Mouse (Mus musculus) myocyte (in vitro differentiated cells): Measurements from ENCODE around the gene Rnf103. TPM values are rescaled to one million over a fixed set of nuclear protein-coding genes. Genes with fewer than 3 reads are reported as not detected.
"Not testable (repeated sequence)": the region's sequence is repeated elsewhere in the genome, so short reads cannot be mapped to it uniquely, and the experiment has no call there.

ENCODE experiments used
- H3K27me3 ChIP-seq: one replicate; pipeline ENCODE4 v1.6.1; 2011; ENCODE audit not compliant: control insufficient read depth, insufficient read depth, insufficient read length
- H3K36me3 ChIP-seq: one replicate; pipeline ENCODE4 v1.6.1; 2011; ENCODE audit not compliant: control insufficient read depth, insufficient read depth
- H3K4me2 ChIP-seq: one replicate; pipeline ENCODE4 v1.6.1; 2011; ENCODE audit warnings: low read depth, control low read depth
- H3K4me3 ChIP-seq: one replicate; pipeline ENCODE4 v1.5.1; 2011; ENCODE audit warnings: mild to moderate bottlenecking, control low read depth, moderate library complexity
- H3K79me2 ChIP-seq: one replicate; pipeline ENCODE4 v1.6.1; 2011; ENCODE audit not compliant: control insufficient read depth, insufficient read depth
- H3ac ChIP-seq: one replicate; pipeline ENCODE4 v1.6.1; 2011; ENCODE audit not compliant: control insufficient read depth, insufficient read length
- CEBPB ChIP-seq: IDR thresholded peaks from 2 replicates; pipeline ENCODE4 v1.6.1; 2011; ENCODE audit warnings: mild to moderate bottlenecking, moderate library complexity; ENCODE audit not compliant: poor library complexity, insufficient read depth, severe bottlenecking
- E2F4 ChIP-seq: IDR thresholded peaks from one replicate; pipeline ENCODE4 v1.6.1; 2011; ENCODE audit warnings: mild to moderate bottlenecking, control low read depth, moderate library complexity; ENCODE audit not compliant: insufficient read depth
- MAX ChIP-seq: IDR thresholded peaks from one replicate; pipeline ENCODE4 v1.6.1; 2011; ENCODE audit warnings: low read depth, mild to moderate bottlenecking, control low read depth
- MYOD1 ChIP-seq, 3 experiments: IDR thresholded peaks; one replicate each; pipeline ENCODE4 v1.6.1; 2011; ENCODE audit warnings: control low read depth in 2 of 3, low read depth in 2 of 3, mild to moderate bottlenecking in 2 of 3, moderate library complexity in 1 of 3; ENCODE audit not compliant: insufficient read length in 2 of 3, control insufficient read depth in 1 of 3
- MYOG ChIP-seq, 3 experiments: IDR thresholded peaks; one replicate each; pipeline ENCODE4 v1.6.1; 2011; ENCODE audit warnings: control low read depth in 2 of 3, low read depth in 2 of 3, mild to moderate bottlenecking in 2 of 3; ENCODE audit not compliant: insufficient read length in 2 of 3, control insufficient read depth in 1 of 3, insufficient read depth in 1 of 3
- POLR2A ChIP-seq: IDR thresholded peaks from one replicate; pipeline ENCODE4 v1.6.1; 2011; ENCODE audit warnings: low read depth, mild to moderate bottlenecking, control low read depth, moderate library complexity; ENCODE audit not compliant: insufficient read length
- POLR2AphosphoS2 ChIP-seq: IDR thresholded peaks from one replicate; pipeline ENCODE4 v1.6.1; 2011; ENCODE audit warnings: low read depth, control low read depth; ENCODE audit not compliant: insufficient read length
- REST ChIP-seq: IDR thresholded peaks from one replicate; pipeline ENCODE4 v1.6.1; 2011; ENCODE audit warnings: mild to moderate bottlenecking, control low read depth, moderate library complexity; ENCODE audit not compliant: insufficient read depth, insufficient read length
- SRF ChIP-seq: IDR thresholded peaks from one replicate; pipeline ENCODE4 v1.6.1; 2011; ENCODE audit warnings: low read depth; ENCODE audit not compliant: control insufficient read depth, insufficient read length
- TCF12 ChIP-seq: IDR thresholded peaks from one replicate; pipeline ENCODE4 v1.6.1; 2011; ENCODE audit warnings: mild to moderate bottlenecking, control low read depth; ENCODE audit not compliant: poor library complexity, insufficient read depth, severe bottlenecking
- TCF3 ChIP-seq: IDR thresholded peaks from one replicate; pipeline ENCODE4 v1.6.1; 2011; ENCODE audit warnings: low read depth, control low read depth; ENCODE audit not compliant: insufficient read length
- USF1 ChIP-seq: IDR thresholded peaks from one replicate; pipeline ENCODE4 v1.6.1; 2011; ENCODE audit warnings: low read depth, mild to moderate bottlenecking, control low read depth, moderate library complexity
- polyA plus RNA-seq: library from polyadenylated mRNA; unstranded; fragments of >200 nt; fragmentation: generic; extraction: Trizol; gene quantifications from one replicate; pipeline ENCODE4 v1.2.1, GENCODE M21; 2012; ENCODE audit warnings: missing spikeins

Rnf103 gene
- polyA plus RNA-seq, result 8.3 TPM

DNA sequence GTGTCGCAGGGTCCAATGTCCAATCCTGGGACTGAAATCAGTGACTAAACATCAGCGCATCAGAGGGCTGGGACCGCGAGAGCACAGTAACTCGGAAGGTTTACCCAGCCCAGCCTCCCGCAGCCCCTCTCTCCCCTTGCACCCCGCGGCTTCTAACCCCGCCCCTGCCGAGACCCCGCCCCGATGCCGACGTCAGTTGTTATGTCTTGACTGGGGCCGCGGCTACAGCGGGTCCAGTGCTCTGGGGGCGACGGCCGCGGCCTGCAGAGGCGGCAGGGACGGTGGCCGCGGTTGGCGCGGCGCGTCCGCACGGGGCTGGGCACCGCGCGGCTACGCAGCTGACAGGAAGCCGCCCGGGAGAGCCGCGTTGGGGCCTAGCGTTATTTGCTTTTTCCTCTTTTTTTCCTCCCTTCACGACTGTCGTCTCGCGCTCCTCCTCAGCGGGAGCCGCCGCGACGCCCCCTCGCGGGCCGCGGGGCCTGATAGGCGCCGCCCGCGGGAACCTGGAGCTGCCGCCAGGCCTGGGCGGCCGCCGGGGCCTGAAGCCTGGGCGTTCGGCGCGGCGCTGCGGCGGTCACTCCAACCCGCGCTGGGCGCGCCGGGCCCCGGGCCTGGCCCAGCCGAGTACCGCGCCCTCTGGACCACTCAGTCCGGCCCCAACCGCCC, at the start of gene Rnf103:
Gene Rnf103 (plus strand): TSS at position 220 of the 666 bp plus-strand sequence.
- H3K4me2 ChIP-seq, result peak within 1 kb of the TSS; percentile 84
- H3K79me2 ChIP-seq, result peaks cover 20% of the 10 kb centered on the region
- TF ChIP-seq USF1 (no peak), REST (no peak), TCF3 (peak; percentile 47), MAX (no peak), MYOD1 (IDR thresholded peaks at IDR 0.05; ENCODE audit: control insufficient read depth in 1 of 3, insufficient read length in 2 of 3, low read depth in 2 of 3) (peak in 1 of 3 experiments; percentile 52), E2F4 (no peak), CEBPB (no peak), SRF (no peak), POLR2A (peak; percentile 99), TCF12 (no peak), POLR2AphosphoS2 (peak; percentile 97), MYOG (IDR thresholded peaks at IDR 0.05; ENCODE audit: control insufficient read depth in 1 of 3, insufficient read depth in 1 of 3, insufficient read length in 2 of 3, low read depth in 2 of 3) (peak in 1 of 3 experiments; percentile 33)
- H3K36me3 ChIP-seq, result no peaks in the 10 kb centered on the region
- no peaks in the 10 kb centered on the region for H3K27me3 ChIP-seq
- peak within 1 kb of the TSS; percentile 66 for H3ac ChIP-seq
- H3K4me3 ChIP-seq, result peak within 1 kb of the TSS; percentile 65

DNA sequence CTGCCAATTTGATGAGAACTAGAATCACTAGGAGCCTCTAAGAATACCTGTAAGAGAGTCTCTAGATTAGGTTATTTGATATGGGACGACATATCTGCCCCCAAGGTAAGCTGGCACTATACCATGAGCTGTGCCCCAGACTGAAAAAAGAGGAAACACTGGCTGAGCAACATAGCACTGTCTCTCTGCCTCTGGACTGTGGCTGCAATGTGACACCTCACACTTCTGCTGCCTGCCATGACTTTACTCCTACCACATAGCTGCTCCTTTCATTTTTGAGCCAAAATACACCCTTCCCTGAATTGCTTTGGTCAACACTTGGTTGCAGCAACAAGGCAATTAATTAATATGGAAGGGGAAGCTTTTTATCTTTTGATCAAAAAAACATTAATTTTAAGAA, 48.9 kb upstream of the Rnf103 start:
- Histone ChIP-seq H3K4me2 (no peak overlapping the region), H3ac (no peak overlapping the region), H3K27me3 (peaks cover 11% of the 10 kb centered on the region), H3K79me2 (no peaks in the 10 kb centered on the region), H3K4me3 (no peak overlapping the region), H3K36me3 (no peaks in the 10 kb centered on the region)
- TF ChIP-seq POLR2A (no peak), CEBPB (no peak), TCF12 (no peak), TCF3 (no peak), USF1 (no peak), MYOD1 (IDR thresholded peaks at IDR 0.05; ENCODE audit: control insufficient read depth in 1 of 3, insufficient read length in 2 of 3, low read depth in 2 of 3) (no peak), POLR2AphosphoS2 (no peak), REST (no peak), SRF (no peak)

GRCm38 (mm10) chr6:71445560-71445959, 48.1 kb upstream of the Rnf103 start:
- TF ChIP-seq MAX (no peak), MYOD1 (IDR thresholded peaks at IDR 0.05; ENCODE audit: control insufficient read depth in 1 of 3, insufficient read length in 2 of 3, low read depth in 2 of 3) (no peak), CEBPB (no peak), MYOG (IDR thresholded peaks at IDR 0.05; ENCODE audit: control insufficient read depth in 1 of 3, insufficient read depth in 1 of 3, insufficient read length in 2 of 3, low read depth in 2 of 3) (no peak), POLR2A (no peak), USF1 (no peak), TCF12 (no peak), TCF3 (no peak), REST (no peak), E2F4 (no peak), POLR2AphosphoS2 (no peak), SRF (no peak)
- Histone ChIP-seq H3K27me3 (peaks cover 11% of the 10 kb centered on the region), H3K4me3 (no peak overlapping the region), H3K36me3 (no peaks in the 10 kb centered on the region), H3K79me2 (no peaks in the 10 kb centered on the region), H3ac (no peak overlapping the region), H3K4me2 (no peak overlapping the region)

DNA sequence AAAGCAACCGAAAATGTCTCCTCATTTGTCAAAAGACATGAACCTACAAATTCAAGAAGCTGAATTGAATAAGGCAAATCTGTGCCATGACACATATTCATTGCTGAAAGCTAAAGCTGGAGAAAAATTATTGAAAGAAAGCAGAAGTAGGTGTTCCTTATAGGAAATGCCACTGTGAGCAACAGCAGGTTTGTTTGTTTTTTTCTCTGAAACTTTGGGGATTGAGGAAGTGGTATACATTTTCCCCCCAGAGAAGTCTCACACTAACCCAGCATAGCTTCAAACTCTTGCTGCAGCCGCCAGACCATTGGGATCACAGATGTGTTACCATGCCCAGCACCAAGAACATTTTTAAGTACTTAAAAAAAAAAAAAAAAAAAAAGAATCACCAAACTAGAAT, 40.9 kb upstream of the Rnf103 start:
- TF ChIP-seq TCF3, result no peak
- no peak for TF ChIP-seq E2F4
- TF ChIP-seq MYOD1 (IDR thresholded peaks at IDR 0.05; ENCODE audit: control insufficient read depth in 1 of 3, insufficient read length in 2 of 3, low read depth in 2 of 3), result no peak
- TF ChIP-seq MYOG (IDR thresholded peaks at IDR 0.05; ENCODE audit: control insufficient read depth in 1 of 3, insufficient read depth in 1 of 3, insufficient read length in 2 of 3, low read depth in 2 of 3), result no peak
- TF ChIP-seq SRF, result no peak
- no peak for TF ChIP-seq CEBPB
- Histone ChIP-seq H3K27me3 (peaks cover 19% of the 10 kb centered on the region), H3K36me3 (no peaks in the 10 kb centered on the region), H3K4me3 (no peak overlapping the region), H3ac (no peak overlapping the region), H3K79me2 (no peaks in the 10 kb centered on the region), H3K4me2 (no peak overlapping the region)

- not testable (repeated sequence) for H3K4me3 ChIP-seq, H3K36me3 ChIP-seq, H3K79me2 ChIP-seq, H3ac ChIP-seq, H3K4me2 ChIP-seq
- peaks cover 11% of the 10 kb centered on the region for H3K27me3 ChIP-seq
Measured at GRCm38 (mm10) chr6:71453983-71454739, 39.5 kb upstream of the Rnf103 start.
